Comparison of ENCODE assay signal across 17 mouse cellular contexts in the genomic region with DNA sequence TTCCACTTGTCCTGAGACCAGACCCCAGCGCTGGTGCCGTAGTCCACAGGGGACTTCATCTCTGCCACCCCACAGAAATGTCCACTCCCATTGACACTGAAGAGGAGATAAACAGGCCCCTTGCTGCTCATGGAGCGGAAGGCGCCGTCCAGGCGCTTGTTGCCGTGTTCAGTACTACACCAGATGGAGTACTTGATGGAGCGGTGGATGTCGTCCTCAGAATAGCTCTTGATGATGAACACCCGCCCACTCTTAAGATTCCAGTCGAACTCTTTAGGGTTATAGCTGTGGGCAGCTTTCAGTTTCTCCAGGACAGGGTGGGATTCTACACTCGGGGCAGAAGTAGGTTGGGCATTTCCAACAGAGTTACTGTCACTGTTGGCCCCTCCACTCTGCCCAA. TPM values are rescaled to one million over a fixed set of nuclear protein-coding genes. Genes with fewer than 3 reads are reported as not detected.
"Had no signal": no experiment of that assay in that cellular context is flagged by ENCODE, and none has a peak within 500 bp of the region (broad histone marks: within the 10 kb centered on the region; RNA-seq: fewer than 3 reads in every experiment).

No protein-coding gene starts in this region.

- ATAC-seq: midbrain, embryonic 13.5 days had no signal

- H3K27ac ChIP-seq: left cerebral cortex, adult 2 months; limb, embryonic 10.5 days; lung, embryonic 15.5 days; midbrain, embryonic 13.5 days; neural tube, embryonic 12.5 days had no signal

- H3K4me2 ChIP-seq: liver, embryonic 11.5 days; lung, embryonic 15.5 days; midbrain, embryonic 13.5 days; neural tube, embryonic 12.5 days had no signal

- H3K4me1 ChIP-seq: limb, embryonic 10.5 days had no signal

- H3K9ac ChIP-seq: lung, embryonic 15.5 days; midbrain, embryonic 13.5 days; neural tube, embryonic 12.5 days had no signal

- H3K27me3 ChIP-seq: lung, embryonic 15.5 days; midbrain, embryonic 13.5 days; neural tube, embryonic 12.5 days had no signal

- H3K9me3 ChIP-seq: limb, embryonic 10.5 days; lung, embryonic 15.5 days; midbrain, embryonic 13.5 days; neural tube, embryonic 12.5 days had no signal

- DNase-seq: kidney, adult 18-20 months; kidney, postnatal 14 days; lung, postnatal 36 days; right cerebral cortex, postnatal 14 days; thymus, adult 18-20 months; thymus, postnatal 14 days had no signal

- H3K4me3 ChIP-seq: left cerebral cortex, adult 2 months; limb, embryonic 10.5 days; lung, embryonic 15.5 days; midbrain, embryonic 13.5 days; neural tube, embryonic 12.5 days had no signal

RNA-seq across cellular contexts. Expression of a gene that starts 17.9 kb away (rescaled TPM):
- polyA plus RNA-seq: kidney, embryonic 14.5 days; limb, embryonic 10.5 days; limb, embryonic 14.5 days; liver, embryonic 11.5 days; liver, embryonic 16.5 days; small intestine, adult 2 months; stomach, embryonic 16.5 days had no signal
